Mouse (Mus musculus) embryonic fibroblast, embryonic 13.5 days (primary cell): ENCODE results near the gene Usp22. TPM values are rescaled to one million over a fixed set of nuclear protein-coding genes. Genes with fewer than 3 reads are reported as not detected.

Source experiments
- H3K27ac ChIP-seq: 2 replicates; pipeline ENCODE4 v1.5.1; 2012; ENCODE audit warnings: low read length, control low read depth, inconsistent platforms; ENCODE audit not compliant: insufficient read depth
- H3K4me1 ChIP-seq: 2 replicates; pipeline ENCODE4 v1.6.1; 2011; ENCODE audit warnings: low read length; ENCODE audit not compliant: control insufficient read depth, insufficient read depth
- H3K4me3 ChIP-seq: 2 replicates; pipeline ENCODE4 v1.5.1; 2011; ENCODE audit warnings: mild to moderate bottlenecking, control low read depth, low read length; ENCODE audit not compliant: insufficient read depth
- CTCF ChIP-seq: IDR thresholded peaks from 2 replicates; pipeline ENCODE4 v1.5.1; 2011; ENCODE audit warnings: mild to moderate bottlenecking, control low read depth, low read length, moderate library complexity, borderline replicate concordance; ENCODE audit not compliant: insufficient read depth
- POLR2A ChIP-seq: IDR thresholded peaks from 2 replicates; pipeline ENCODE4 v1.6.1; 2011; ENCODE audit warnings: low read depth, mild to moderate bottlenecking, control low read depth, low read length, moderate library complexity
- polyA plus RNA-seq: library from polyadenylated mRNA; stranded (reverse); fragments of >200 nt; gene quantifications from 2 replicates; pipeline ENCODE4 v1.2.4, GENCODE M21; 2011; ENCODE audit warnings: low read depth; ENCODE audit not compliant: missing spikeins, insufficient read length

Gene Usp22
- polyA plus RNA-seq, 1 experiment, result 117 TPM

GRCm38 (mm10) chr11:61110928-61111327, 63.9 kb downstream of the Usp22 start:
- no peak overlapping the region for H3K4me3 ChIP-seq
- TF ChIP-seq CTCF (no peak), POLR2A (no peak)
- no peak overlapping the region for H3K27ac ChIP-seq
- no peaks in the 10 kb centered on the region for H3K4me1 ChIP-seq

- H3K4me3 ChIP-seq, result no peak overlapping the region
- no peaks in the 10 kb centered on the region for H3K4me1 ChIP-seq
- H3K27ac ChIP-seq, result no peak overlapping the region
- TF ChIP-seq POLR2A, result no peak
- no peak for TF ChIP-seq CTCF
These were observed 64.7 kb downstream of the Usp22 start for GRCm38 (mm10) chr11:61110113-61110512.

GRCm38 (mm10) chr11:61109707-61110106, 65.1 kb downstream of the Usp22 start:
- Histone ChIP-seq H3K4me1 (no peaks in the 10 kb centered on the region), H3K27ac (no peak overlapping the region), H3K4me3 (no peak overlapping the region)
- TF ChIP-seq POLR2A (no peak), CTCF (no peak)

- no peak overlapping the region for H3K4me3 ChIP-seq
These were observed 65.9 kb downstream of the Usp22 start for GRCm38 (mm10) chr11:61108911-61109361.

GRCm38 (mm10) chr11:61104241-61104901, 70.5 kb downstream of the Usp22 start:
- H3K4me3 ChIP-seq, result no peak overlapping the region
- H3K27ac ChIP-seq, result no peak overlapping the region
- no peaks in the 10 kb centered on the region for H3K4me1 ChIP-seq
- peak; percentile 96 for TF ChIP-seq CTCF
- TF ChIP-seq POLR2A, result no peak

More at GRCm38 (mm10) chr11:61108911-61109361, 65.9 kb downstream of the Usp22 start:
- no peak for TF ChIP-seq POLR2A
- no peak for TF ChIP-seq CTCF
- Histone ChIP-seq H3K4me1 (no peaks in the 10 kb centered on the region), H3K27ac (no peak overlapping the region)

- H3K27ac ChIP-seq, result no peak overlapping the region
- H3K4me3 ChIP-seq, result no peak overlapping the region
- H3K4me1 ChIP-seq, result no peaks in the 10 kb centered on the region
- no peak for TF ChIP-seq CTCF
- TF ChIP-seq POLR2A, result no peak
These were observed 72.2 kb downstream of the Usp22 start for GRCm38 (mm10) chr11:61102397-61103339.

Other genes starting within 250 kb of the Usp22 start
- 53.3 and 59.2 TPM in 2 replicates for gene Map2k3, start 243.0 kb downstream of the Usp22 start, polyA plus RNA-seq
- not detected in 2 replicates for gene Kcnj12, start 152.5 kb downstream of the Usp22 start, polyA plus RNA-seq
- not detected in 2 replicates for gene Tnfrsf13b, start 48.3 kb downstream of the Usp22 start, polyA plus RNA-seq
- 0.50 and 1.1 TPM in 2 replicates for gene Aldh3a1, start 32.5 kb upstream of the Usp22 start, polyA plus RNA-seq
- gene Aldh3a2, start 92.4 kb upstream of the Usp22 start, polyA plus RNA-seq, result 42.5 and 50.3 TPM in 2 replicates
- gene Slc47a2, start 167.8 kb upstream of the Usp22 start, polyA plus RNA-seq, result not detected in 2 replicates
- gene Slc47a1, start 203.3 kb upstream of the Usp22 start, polyA plus RNA-seq, result not detected in 2 replicates